Mouse (Mus musculus) kidney, postnatal 14 days (tissue): ENCODE data around the gene Cpsf4l.

Source experiments
- DNase-seq: peaks from one replicate; pipeline ENCODE4 v3.0.0; 2022; ENCODE audit warnings: mixed read lengths

Cpsf4l gene

GRCm38 (mm10) chr11:113733631-113734364 is 24.0 kb upstream of the Cpsf4l start:
- DNase-seq = peak; percentile 62

- no peak for DNase-seq
These were observed 22.3 kb upstream of the Cpsf4l start for GRCm38 (mm10) chr11:113731945-113732612.

GRCm38 (mm10) chr11:113730879-113731278 is 21.1 kb upstream of the Cpsf4l start:
- DNase-seq = no peak

- peak; percentile 50 for DNase-seq
These were observed 20.1 kb upstream of the Cpsf4l start for GRCm38 (mm10) chr11:113729917-113730316.

GRCm38 (mm10) chr11:113729239-113729638 is 19.4 kb upstream of the Cpsf4l start:
- no peak for DNase-seq

GRCm38 (mm10) chr11:113727992-113728391 is 18.2 kb upstream of the Cpsf4l start:
- DNase-seq = no peak

GRCm38 (mm10) chr11:113726994-113727888 is 17.4 kb upstream of the Cpsf4l start:
- DNase-seq = peak; percentile 62

GRCm38 (mm10) chr11:113725235-113726048 is 15.6 kb upstream of the Cpsf4l start:
- DNase-seq = peak; percentile 70

GRCm38 (mm10) chr11:113722405-113723090 is 12.7 kb upstream of the Cpsf4l start:
- no peak for DNase-seq

- DNase-seq = no peak
These were observed 8.1 kb upstream of the Cpsf4l start for GRCm38 (mm10) chr11:113717767-113718424.

GRCm38 (mm10) chr11:113716132-113716531 is 6.3 kb upstream of the Cpsf4l start:
- DNase-seq = no peak

GRCm38 (mm10) chr11:113715078-113715674 is 5.4 kb upstream of the Cpsf4l start:
- no peak for DNase-seq

- no peak for DNase-seq
These were observed 1.2 kb upstream of the Cpsf4l start for GRCm38 (mm10) chr11:113711061-113711460.

GRCm38 (mm10) chr11:113710257-113710777 is 500 bp upstream of the Cpsf4l start:
- DNase-seq = no peak

GRCm38 (mm10) chr11:113709272-113709671 is 545 bp downstream of the Cpsf4l start:
- no peak for DNase-seq

- DNase-seq = no peak
These were observed 1.1 kb downstream of the Cpsf4l start for GRCm38 (mm10) chr11:113708629-113709213.

GRCm38 (mm10) chr11:113705966-113706652 is 3.7 kb downstream of the Cpsf4l start:
- DNase-seq = no peak

GRCm38 (mm10) chr11:113703758-113704157 is 6.1 kb downstream of the Cpsf4l start:
- DNase-seq = peak; percentile 83

GRCm38 (mm10) chr11:113699643-113700042 is 10.2 kb downstream of the Cpsf4l start:
- no peak for DNase-seq
